Mouse (Mus musculus) forebrain, embryonic 11.5 days (tissue): ENCODE data around the gene Zfp37. TPM values are rescaled to one million over a fixed set of nuclear protein-coding genes. Genes with fewer than 3 reads are reported as not detected.

ENCODE experiments used
- ATAC-seq: fragments of 200-750 bp; cut with Nextera tagmentation; replicated peaks from 2 replicates; pipeline ENCODE4 v1.8.0; 2017; ENCODE audit warnings: moderate TSS enrichment; ENCODE audit not compliant: low FRiP score
- DNase-seq: peaks from one replicate; pipeline ENCODE4 v3.0.0-alpha.2; 2017; ENCODE audit warnings: low spot score
- H3K27ac ChIP-seq: fragments of 300-500 bp; sonication (generic); 2 replicates; pipeline ENCODE4 v1.5.1; 2014; ENCODE audit warnings: low read depth, low read length
- H3K27me3 ChIP-seq: fragments of 300-500 bp; sonication (generic); 2 replicates; pipeline ENCODE4 v1.6.1; 2014; ENCODE audit warnings: mild to moderate bottlenecking, low read length, mixed read lengths; ENCODE audit not compliant: control insufficient read depth, insufficient read depth
- H3K36me3 ChIP-seq: fragments of 300-500 bp; sonication (generic); 2 replicates; pipeline ENCODE4 v1.6.1; 2014; ENCODE audit warnings: mild to moderate bottlenecking, low read length, moderate library complexity, mixed read lengths; ENCODE audit not compliant: control insufficient read depth, insufficient read depth
- H3K4me1 ChIP-seq: fragments of 300-500 bp; sonication (generic); replicated peaks from 2 replicates; pipeline ENCODE4 v1.6.1; 2014; ENCODE audit warnings: low read length, mixed read lengths; ENCODE audit not compliant: control insufficient read depth, insufficient read depth
- H3K4me2 ChIP-seq: fragments of 300-500 bp; sonication (generic); 2 replicates; pipeline ENCODE4 v1.6.1; 2014; ENCODE audit warnings: low read depth, mild to moderate bottlenecking, low read length, moderate library complexity, mixed read lengths; ENCODE audit not compliant: severe bottlenecking
- H3K4me3 ChIP-seq: fragments of 300-500 bp; sonication (generic); 2 replicates; pipeline ENCODE4 v1.5.1; 2014; ENCODE audit warnings: low read depth, low read length
- H3K9ac ChIP-seq: fragments of 300-500 bp; sonication (generic); 2 replicates; pipeline ENCODE4 v1.6.1; 2014; ENCODE audit warnings: low read length
- H3K9me3 ChIP-seq: fragments of 300-500 bp; sonication (generic); 2 replicates; pipeline ENCODE4 v1.6.1; 2016; ENCODE audit warnings: low read length, mixed read lengths; ENCODE audit not compliant: control insufficient read depth
- WGBS: fragments of 180-500 bp; shearing (Covaris S2); extraction: QIAGEN DNeasy Blood & Tissue Kit; methylation state at CpG from one replicate; pipeline ENCODE4 v1.1.7; 2014; 5-methylcytosine and 5-hydroxymethylcytosine counted together
- polyA plus RNA-seq: library from polyadenylated mRNA; unstranded; fragments of >200 nt; fragmentation: Nextera tagmentation; extraction: Ambion mirVana; gene quantifications from 2 replicates; pipeline ENCODE4 v1.2.1, GENCODE M21; 2014

Gene Zfp37
- polyA plus RNA-seq, 1 experiment from 2014 or later = 28.7 TPM

DNA sequence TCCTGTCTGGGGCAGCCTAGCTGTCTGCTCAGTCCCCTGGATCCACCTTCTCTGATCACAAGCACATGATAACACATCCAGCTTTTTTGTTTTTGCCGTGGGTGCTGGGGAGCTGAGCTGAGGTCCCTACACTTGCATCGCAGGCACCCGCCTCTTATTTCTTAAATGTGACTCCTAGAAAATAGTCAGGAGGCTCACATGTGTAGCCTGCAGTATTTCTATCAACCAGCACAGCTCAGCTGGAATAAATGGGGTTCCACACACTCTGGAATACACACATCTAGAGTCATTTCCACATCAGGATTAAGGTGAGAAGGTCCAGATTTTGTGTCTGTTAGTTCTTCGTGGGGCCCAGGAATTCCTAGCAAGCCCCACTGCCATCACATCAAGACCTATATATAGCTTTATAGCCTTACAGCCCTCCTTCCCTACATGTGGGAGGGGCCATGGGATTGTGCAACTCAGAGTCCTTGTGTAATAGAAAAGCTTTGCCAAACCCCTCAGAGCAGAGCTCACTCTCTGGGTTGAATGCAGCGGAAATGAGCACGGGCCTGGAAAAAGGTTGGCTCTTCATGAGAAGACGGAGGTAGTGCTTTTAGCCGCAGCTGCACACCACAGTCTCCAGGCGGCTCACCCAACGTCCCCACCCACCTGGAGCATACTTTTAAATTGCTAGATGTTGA, 34.4 kb upstream of the Zfp37 start:
- Histone ChIP-seq H3K27me3 (no peaks in the 10 kb centered on the region), H3K9ac (no peak overlapping the region), H3K4me3 (no peak overlapping the region), H3K4me1 (no peaks in the 10 kb centered on the region), H3K36me3 (no peaks in the 10 kb centered on the region), H3K4me2 (no peak overlapping the region), H3K27ac (no peak overlapping the region), H3K9me3 (no peaks in the 10 kb centered on the region)
- ATAC-seq = no peak
- WGBS = 87% methylated on average over 10 of the region's 10 CpGs
- peak; percentile 38 for DNase-seq

DNA sequence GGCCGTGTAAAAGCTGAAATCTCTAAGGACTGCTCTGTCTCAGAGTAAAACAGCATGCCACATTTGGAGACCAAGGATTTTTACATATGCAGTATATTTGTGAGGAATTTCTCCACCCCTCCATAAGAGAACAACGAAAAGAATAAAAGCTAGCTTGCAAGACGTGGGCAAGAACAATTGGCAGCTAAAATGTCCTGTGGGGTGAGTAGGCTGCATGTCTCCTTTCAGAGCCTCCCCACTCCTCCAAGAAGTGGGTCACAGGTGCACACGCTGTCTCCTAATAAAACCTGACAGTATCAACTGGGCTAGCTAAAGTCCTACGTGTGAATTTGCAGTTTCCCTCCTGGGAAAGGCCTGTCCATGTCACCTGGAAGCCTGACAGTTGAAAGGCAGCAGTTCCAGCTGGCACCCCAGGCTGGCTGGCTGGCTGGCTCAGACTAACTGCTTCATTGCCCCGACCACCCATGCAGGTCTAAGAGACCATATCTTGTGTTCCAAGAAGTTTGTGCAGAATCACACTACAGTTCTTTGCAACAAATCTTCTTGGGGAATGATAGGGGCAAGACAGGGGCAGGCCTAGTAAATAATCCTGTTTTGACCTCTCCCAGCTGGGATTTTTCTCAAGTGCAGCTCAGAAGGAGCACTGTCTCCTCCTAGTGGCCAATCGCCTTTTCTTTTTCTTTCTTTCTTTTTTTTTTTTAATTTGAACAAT, 32.4 kb upstream of the Zfp37 start:
- Histone ChIP-seq H3K9me3 (no peaks in the 10 kb centered on the region; the same call in 1 of the 2 replicates), H3K4me2 (no peak overlapping the region), H3K4me3 (no peak overlapping the region), H3K27ac (no peak overlapping the region), H3K4me1 (no peaks in the 10 kb centered on the region), H3K27me3 (no peaks in the 10 kb centered on the region), H3K9ac (no peak overlapping the region), H3K36me3 (no peaks in the 10 kb centered on the region)
- 43% methylated on average over 7 of the region's 7 CpGs for WGBS
- ATAC-seq = no peak
- DNase-seq = peak; percentile 49

GRCm38 (mm10) chr4:62262276-62262675, 31.4 kb upstream of the Zfp37 start, which contains the start of gene Slc31a2:
TSS of gene Slc31a2 (plus strand) at chr4:62262562.
- no peak for ATAC-seq
- Histone ChIP-seq H3K36me3 (no peaks in the 10 kb centered on the region), H3K4me3 (no peak within 1 kb of the TSS), H3K4me2 (no peak within 1 kb of the TSS), H3K9ac (no peak within 1 kb of the TSS), H3K9me3 (no peaks in the 10 kb centered on the region; the same call in 1 of the 2 replicates), H3K27me3 (no peaks in the 10 kb centered on the region), H3K27ac (no peak within 1 kb of the TSS), H3K4me1 (no peaks in the 10 kb centered on the region)
- WGBS = 56% methylated on average over 2 of the region's 2 CpGs
- peak; percentile 34 for DNase-seq

DNA sequence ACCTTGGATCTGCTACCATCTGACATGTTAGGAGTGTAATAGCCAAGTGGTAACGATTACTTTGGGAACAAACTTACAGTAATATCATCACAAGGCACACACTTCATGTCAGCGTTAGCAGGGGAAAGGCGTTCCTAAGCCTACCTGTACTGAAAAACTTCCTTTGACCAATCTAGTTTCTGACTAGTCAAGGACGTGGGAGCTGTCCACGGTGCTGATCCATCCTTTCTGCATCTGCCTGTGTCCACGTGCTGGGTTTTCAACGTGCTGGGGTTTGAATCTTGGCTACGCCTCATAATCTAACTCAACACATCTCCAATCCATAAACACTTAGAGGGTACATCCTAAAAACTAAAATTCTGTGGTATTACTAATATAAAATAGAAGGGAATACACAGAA, 26.1 kb upstream of the Zfp37 start:
- H3K4me2 ChIP-seq = no peak overlapping the region
- no peak for ATAC-seq
- no peaks in the 10 kb centered on the region for H3K36me3 ChIP-seq
- H3K9ac ChIP-seq = no peak overlapping the region
- H3K27me3 ChIP-seq = no peaks in the 10 kb centered on the region
- no peaks in the 10 kb centered on the region; the same call in 1 of the 2 replicates for H3K9me3 ChIP-seq
- 33% methylated on average over 8 of the region's 8 CpGs for WGBS
- no peaks in the 10 kb centered on the region for H3K4me1 ChIP-seq
- DNase-seq = peak; percentile 73
- no peak overlapping the region for H3K4me3 ChIP-seq
- H3K27ac ChIP-seq = no peak overlapping the region

DNA sequence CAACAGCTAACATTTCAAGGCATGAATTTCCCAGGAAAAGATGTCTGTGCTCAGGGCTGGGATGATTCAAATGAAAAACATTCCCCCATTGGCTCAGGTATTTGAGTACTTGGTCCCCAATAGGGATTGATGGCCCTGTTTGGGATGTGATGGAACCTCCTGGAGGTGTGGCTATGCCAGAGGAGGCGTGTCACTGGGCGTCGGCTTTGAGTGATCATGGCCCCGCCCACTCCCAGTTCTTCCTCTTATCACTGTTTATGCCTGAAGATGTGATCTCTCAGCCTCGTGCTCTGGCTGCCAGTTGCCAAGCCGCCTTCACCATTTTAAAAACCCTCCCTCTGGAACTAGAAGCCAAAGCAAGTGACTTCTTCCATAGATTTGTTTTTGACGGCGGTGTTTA, 23.7 kb upstream of the Zfp37 start:
- peak; percentile 38 for DNase-seq
- Histone ChIP-seq H3K4me2 (no peak overlapping the region), H3K36me3 (no peaks in the 10 kb centered on the region), H3K4me3 (no peak overlapping the region), H3K27me3 (no peaks in the 10 kb centered on the region), H3K27ac (no peak overlapping the region), H3K9ac (no peak overlapping the region), H3K4me1 (no peaks in the 10 kb centered on the region), H3K9me3 (no peaks in the 10 kb centered on the region; the same call in 1 of the 2 replicates)
- ATAC-seq = no peak
- 73% methylated on average over 8 of the region's 8 CpGs for WGBS

DNA sequence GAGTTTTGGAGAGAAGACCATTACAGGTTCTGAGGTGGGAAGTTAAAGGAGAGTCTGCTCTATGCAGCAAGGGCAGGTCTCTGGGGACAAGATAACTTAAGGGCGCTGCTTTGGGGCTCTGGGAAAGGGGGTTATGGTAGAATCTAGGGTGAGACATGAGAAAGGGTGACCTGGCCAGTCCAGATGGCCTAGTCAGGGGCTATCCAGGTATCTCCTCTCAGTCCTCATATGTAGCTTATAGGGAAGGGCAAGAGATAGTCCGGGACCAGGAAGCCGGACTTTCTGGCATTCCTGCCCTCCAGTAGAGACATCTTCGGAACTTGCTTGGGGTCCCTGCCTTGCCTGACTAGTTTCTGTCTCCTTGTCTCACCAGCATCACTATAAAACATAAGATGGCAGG, 20.9 kb upstream of the Zfp37 start:
- no peak overlapping the region for H3K9ac ChIP-seq
- ATAC-seq (no peak), DNase-seq (peak; percentile 35)
- 94% methylated on average over 4 of the region's 4 CpGs for WGBS
- H3K36me3 ChIP-seq = no peaks in the 10 kb centered on the region
- H3K27me3 ChIP-seq = no peaks in the 10 kb centered on the region
- no peak overlapping the region for H3K27ac ChIP-seq
- H3K4me1 ChIP-seq = no peaks in the 10 kb centered on the region
- H3K4me2 ChIP-seq = no peak overlapping the region
- H3K9me3 ChIP-seq = no peaks in the 10 kb centered on the region
- H3K4me3 ChIP-seq = no peak overlapping the region

- Histone ChIP-seq H3K4me1 (no peaks in the 10 kb centered on the region), H3K4me2 (no peak overlapping the region), H3K9me3 (no peaks in the 10 kb centered on the region), H3K27me3 (no peaks in the 10 kb centered on the region), H3K4me3 (no peak overlapping the region), H3K36me3 (no peaks in the 10 kb centered on the region), H3K9ac (no peak overlapping the region), H3K27ac (no peak overlapping the region)
- peak; percentile 50 for DNase-seq
- 37% methylated on average over 3 of the region's 3 CpGs for WGBS
- peak; percentile 76 for ATAC-seq
Measured at GRCm38 (mm10) chr4:62250896-62251544, 20.2 kb upstream of the Zfp37 start.

DNA sequence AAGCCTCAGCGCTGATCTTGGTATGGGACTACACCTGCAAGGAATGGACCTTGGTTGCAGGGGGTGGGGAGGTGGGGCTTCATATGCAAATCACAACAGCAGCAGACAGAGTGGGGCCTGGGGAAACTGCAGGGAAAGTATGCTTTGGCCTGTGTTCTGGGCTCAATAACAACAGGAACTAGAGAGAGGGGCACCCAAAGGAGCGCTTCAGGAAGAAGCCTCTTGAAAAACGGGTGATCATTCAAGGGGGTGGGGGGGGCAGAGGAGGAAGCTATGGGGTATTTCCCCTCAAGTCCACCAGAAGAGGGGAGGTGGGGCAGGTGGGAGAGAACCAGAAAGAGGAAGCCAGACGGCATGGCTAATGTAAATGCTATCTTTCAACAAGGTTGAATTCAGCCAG, 17.5 kb upstream of the Zfp37 start:
- no peaks in the 10 kb centered on the region for H3K9me3 ChIP-seq
- H3K9ac ChIP-seq = no peak overlapping the region
- 48% methylated on average over 4 of the region's 4 CpGs for WGBS
- ATAC-seq (no peak), DNase-seq (peak; percentile 45)
- no peaks in the 10 kb centered on the region for H3K4me1 ChIP-seq
- no peak overlapping the region for H3K4me2 ChIP-seq
- no peaks in the 10 kb centered on the region for H3K27me3 ChIP-seq
- no peak overlapping the region for H3K27ac ChIP-seq
- H3K36me3 ChIP-seq = no peaks in the 10 kb centered on the region
- no peak overlapping the region for H3K4me3 ChIP-seq
